Mouse (Mus musculus) heart, embryonic 10.5 days (tissue): ENCODE results near the gene Ogfr. TPM values are rescaled to one million over a fixed set of nuclear protein-coding genes. Genes with fewer than 3 reads are reported as not detected.

Experiments used
- DNase-seq: peaks from one replicate; pipeline ENCODE4 v3.0.0-alpha.2; 2017; ENCODE audit warnings: low spot score
- H3K27ac ChIP-seq: fragments of 300-500 bp; sonication (generic); 2 replicates; pipeline ENCODE4 v1.5.1; 2016; ENCODE audit warnings: mild to moderate bottlenecking
- H3K27me3 ChIP-seq: fragments of 300-500 bp; sonication (generic); 2 replicates; pipeline ENCODE4 v1.6.1; 2016; ENCODE audit warnings: mild to moderate bottlenecking; ENCODE audit not compliant: poor library complexity, insufficient read depth, severe bottlenecking
- H3K36me3 ChIP-seq: fragments of 300-500 bp; sonication (generic); 2 replicates; pipeline ENCODE4 v1.6.1; 2016; ENCODE audit warnings: mild to moderate bottlenecking, moderate library complexity
- H3K4me1 ChIP-seq: fragments of 300-500 bp; sonication (generic); 2 replicates; pipeline ENCODE4 v1.6.1; 2016; ENCODE audit warnings: mild to moderate bottlenecking
- H3K4me3 ChIP-seq: fragments of 300-500 bp; sonication (generic); 2 replicates; pipeline ENCODE4 v1.5.1; 2016; ENCODE audit warnings: mild to moderate bottlenecking, moderate library complexity
- H3K9me3 ChIP-seq: fragments of 300-500 bp; sonication (generic); 2 replicates; pipeline ENCODE4 v1.6.1; 2016; ENCODE audit warnings: mild to moderate bottlenecking, moderate library complexity
- WGBS: fragments of 180-500 bp; shearing (Covaris S2); methylation state at CpG from one replicate; pipeline ENCODE4 v1.1.7; 2016; 5-methylcytosine and 5-hydroxymethylcytosine counted together
- polyA plus RNA-seq: library from polyadenylated mRNA; unstranded; fragments of >200 nt; fragmentation: Nextera tagmentation; extraction: Ambion mirVana; gene quantifications from 2 replicates; pipeline ENCODE4 v1.2.1, GENCODE M21; 2016

The Ogfr gene
- polyA plus RNA-seq, 1 experiment from 2014 or later, result 81.2 TPM

GRCm38 (mm10) chr2:180641576-180642554 is 52.8 kb downstream of the Ogfr start:
- peak; percentile 70 for DNase-seq
- 4% methylated on average over 104 of the region's 112 CpGs for WGBS
- Histone ChIP-seq H3K9me3 (peaks cover 16% of the 10 kb centered on the region), H3K36me3 (no peaks in the 10 kb centered on the region), H3K4me3 (peak overlapping the region; percentile 55), H3K4me1 (peaks cover 7% of the 10 kb centered on the region; the same call in 1 of the 2 replicates), H3K27ac (no peak overlapping the region), H3K27me3 (peaks cover 53% of the 10 kb centered on the region)

- Histone ChIP-seq H3K9me3 (peaks cover 16% of the 10 kb centered on the region), H3K27me3 (peaks cover 53% of the 10 kb centered on the region), H3K4me3 (peak within 1 kb of the TSS; percentile 55), H3K27ac (no peak within 1 kb of the TSS), H3K36me3 (no peaks in the 10 kb centered on the region), H3K4me1 (peaks cover 7% of the 10 kb centered on the region; the same call in 1 of the 2 replicates)
- WGBS, result 6% methylated on average over 56 of the region's 56 CpGs
- peak; percentile 72 for DNase-seq
Observed at GRCm38 (mm10) chr2:180642555-180643260, 53.7 kb downstream of the Ogfr start, which contains the start of gene Tcfl5. Tcfl5 (minus strand) TSS chr2:180642708.

GRCm38 (mm10) chr2:180643626-180644025 is 54.6 kb downstream of the Ogfr start:
- Histone ChIP-seq H3K27me3 (peaks cover 47% of the 10 kb centered on the region), H3K9me3 (peaks cover 16% of the 10 kb centered on the region), H3K4me1 (peaks cover 7% of the 10 kb centered on the region; the same call in 1 of the 2 replicates), H3K36me3 (no peaks in the 10 kb centered on the region), H3K4me3 (no peak overlapping the region), H3K27ac (no peak overlapping the region)
- peak; percentile 51 for DNase-seq

Other genes with a start within 250 kb of the Ogfr start
- 0.59 and 0.60 TPM in 2 replicates for gene Slco4a1, start 133.0 kb upstream of the Ogfr start, polyA plus RNA-seq
- gene Ntsr1, start 89.3 kb upstream of the Ogfr start, polyA plus RNA-seq, result 0.12 and 0.26 TPM in 2 replicates
- 25.7 and 32.9 TPM in 2 replicates for gene Mrgbp, start 7.9 kb upstream of the Ogfr start, polyA plus RNA-seq
- 19.7 and 19.9 TPM in 2 replicates for gene Col9a3, start 8.5 kb downstream of the Ogfr start, polyA plus RNA-seq
- 0.06 and 0.20 TPM in 2 replicates for gene Tcfl5, start 53.5 kb downstream of the Ogfr start, polyA plus RNA-seq
- gene Dido1, start 120.8 kb downstream of the Ogfr start, polyA plus RNA-seq, result 23.8 and 26.0 TPM in 2 replicates
- gene Gid8, start 120.9 kb downstream of the Ogfr start, polyA plus RNA-seq, result 44.6 and 50.3 TPM in 2 replicates
- 0.94 and 1.2 TPM in 2 replicates for gene Slc17a9, start 136.0 kb downstream of the Ogfr start, polyA plus RNA-seq
- 0.05 TPM in 1 of 2 replicates, not detected in the other for gene Bhlhe23, start 187.7 kb downstream of the Ogfr start, polyA plus RNA-seq